Mouse (Mus musculus) small intestine, adult 2 months (tissue): Measurements from ENCODE around the gene Parg.

Experiments
- CTCF ChIP-seq: fragments of 200-500 bp; IDR thresholded peaks from 2 replicates; pipeline ENCODE4 v1.5.1; 2012; ENCODE audit warnings: low read depth, mild to moderate bottlenecking, control low read depth, inconsistent platforms, low read length, moderate library complexity, mixed read lengths; ENCODE audit not compliant: insufficient replicate concordance, insufficient read length; ENCODE audit errors: extremely low read depth
- POLR2A ChIP-seq: fragments of 200-500 bp; IDR thresholded peaks from 2 replicates; pipeline ENCODE4 v1.6.1; 2012; ENCODE audit warnings: low read depth, mild to moderate bottlenecking, control low read depth, inconsistent platforms, low read length, moderate library complexity

GRCm38 (mm10) chr14:32159150-32159670, 42.5 kb upstream of the Parg start:
- TF ChIP-seq CTCF (no peak), POLR2A (no peak)
